Mouse (Mus musculus) left cerebral cortex, postnatal 10 days (tissue): ENCODE data around the gene 9430097D07Rik. TPM values are rescaled to one million over a fixed set of nuclear protein-coding genes. Genes with fewer than 3 reads are reported as not detected.

Experiments
- DNase-seq, 2 experiments: peaks; one replicate each; pipeline ENCODE4 v3.0.0; 2021 to 2022; ENCODE audit warnings: low spot score in 2 of 2, mixed read lengths in 1 of 2; ENCODE audit errors: extremely low spot score in 1 of 2
- intact Hi-C: fragments of 180-260 bp; cut with DNase I; formaldehyde crosslinking; loops from one replicate; pipeline ENCODE4 v1.15.1; 2025
- total RNA-seq, 2 experiments: library from RNA; stranded (reverse); gene quantifications; 2 replicates each; pipeline ENCODE4 v1.2.3; 2021

9430097D07Rik gene
- total RNA-seq = 1 to 10 TPM in 1 of 2 experiments, under 1 TPM in 1; 0.81 to 1.2 TPM

DNA sequence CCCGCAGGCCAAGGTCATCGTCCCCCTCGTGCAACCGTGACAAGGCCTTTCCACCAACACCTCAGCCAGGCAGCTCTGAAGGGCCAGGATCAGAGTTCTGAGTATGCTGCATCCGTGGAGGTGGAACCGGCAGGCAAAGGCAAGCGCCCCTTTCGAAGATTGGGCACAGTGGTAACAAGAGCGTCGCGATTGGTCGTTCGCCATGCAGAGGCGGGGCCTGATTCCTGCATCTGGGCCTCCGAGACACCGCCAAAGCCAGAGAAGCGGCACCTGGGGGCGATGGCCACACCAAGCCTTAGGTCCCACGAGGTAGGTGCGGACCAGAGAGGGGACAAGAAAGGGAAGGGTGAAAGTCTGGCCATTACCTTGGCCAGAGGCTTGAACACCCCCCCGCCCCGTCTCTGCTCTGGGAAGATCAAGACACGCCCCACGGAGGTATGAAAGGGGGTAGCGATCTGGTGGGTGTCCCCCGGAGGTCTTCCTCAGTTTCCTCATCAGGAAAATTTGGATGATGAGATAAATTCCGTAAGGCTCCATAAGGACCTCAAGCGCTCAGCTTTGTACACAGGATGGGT is at the start of gene 9430097D07Rik:
Gene 9430097D07Rik (minus strand): TSS at position 99 of the 575 bp plus-strand sequence.
- intact Hi-C loops = no loop called here
- DNase-seq = peak; percentile 64 to 76

DNA sequence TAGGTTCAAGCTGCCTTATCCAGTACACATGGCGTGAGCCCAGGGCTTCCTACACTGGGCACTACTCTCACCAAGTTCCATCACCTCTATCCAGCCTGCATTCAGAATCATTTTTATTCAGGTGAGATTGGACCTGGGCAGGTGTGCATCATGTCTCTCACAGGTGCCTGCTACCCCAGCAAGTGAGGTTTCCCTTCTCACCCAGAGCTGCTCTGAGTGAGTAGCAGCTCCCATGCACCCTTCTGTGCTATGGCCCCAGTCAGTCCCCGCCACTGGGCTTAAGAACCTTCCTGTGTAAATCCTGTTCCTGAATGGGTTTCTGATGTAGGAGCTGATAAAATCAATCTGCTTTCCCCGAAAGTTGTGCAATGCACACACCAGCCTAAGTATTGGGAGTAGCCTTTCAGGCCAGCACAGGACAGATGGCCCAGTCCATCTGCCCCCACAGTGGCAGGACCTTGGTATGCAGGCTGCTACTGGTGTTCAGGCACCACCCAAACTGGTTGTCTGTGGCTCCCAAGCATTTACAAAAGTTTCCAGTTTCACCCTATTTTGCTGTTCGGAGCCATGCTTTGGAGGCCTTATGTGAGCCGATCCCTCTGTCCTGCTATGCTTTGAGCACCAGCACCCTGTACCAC is 48.7 kb upstream of the 9430097D07Rik start:
- intact Hi-C loops = no loop called here
- no peak for DNase-seq

DNA sequence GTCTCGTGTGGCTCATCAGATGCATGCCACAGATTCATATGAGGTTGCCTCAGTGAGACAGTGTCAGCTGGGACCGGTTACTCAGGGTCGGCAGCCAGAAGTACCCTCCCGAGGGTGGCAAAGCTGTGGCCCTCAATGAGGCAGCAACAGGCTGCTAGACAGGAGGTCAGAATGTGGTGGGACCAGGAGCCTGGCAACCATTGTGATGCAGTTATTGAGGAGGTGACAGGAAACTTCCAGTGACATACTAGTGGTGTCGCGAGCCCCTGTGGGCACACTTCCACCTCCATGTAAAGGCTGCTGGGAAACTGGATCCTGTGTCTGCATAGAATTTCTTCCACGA is 46.0 kb upstream of the 9430097D07Rik start, which contains the start of gene Ak1:
Gene Ak1 (plus strand): TSS at position 242 of the 343 bp plus-strand sequence.
- intact Hi-C loops = no loop called here
- no peak for DNase-seq

GRCm38 (mm10) chr2:32620682-32621516 is 45.4 kb upstream of the 9430097D07Rik start:
- intact Hi-C loops = no loop called here
- peak in 1 of 2 experiments; percentile 84 for DNase-seq

DNA sequence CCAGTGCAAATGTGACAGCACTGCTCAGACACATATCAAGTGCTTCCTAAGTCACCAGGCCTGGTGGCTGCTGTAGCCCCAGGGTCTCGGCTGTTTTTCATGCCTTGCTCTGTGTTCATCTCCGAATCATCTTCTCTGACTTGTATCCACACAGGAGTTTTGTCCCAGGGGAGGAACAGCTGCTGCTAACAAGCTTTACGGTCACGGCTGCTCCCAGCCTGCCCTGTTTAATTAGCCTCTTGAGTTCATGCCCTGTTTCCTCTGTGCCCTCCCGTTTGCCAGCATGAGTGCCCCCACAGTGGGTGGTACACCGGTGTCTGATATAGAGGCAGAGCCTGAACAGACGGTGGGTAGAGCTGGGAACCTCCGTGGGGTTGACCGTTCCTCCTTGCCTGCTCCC is 42.6 kb upstream of the 9430097D07Rik start:
- intact Hi-C loops = loop anchor here (5.0 kb wide), 1 partner anchor 36 kb away; no protein-coding TSS in a partner anchor
- DNase-seq = no peak

DNA sequence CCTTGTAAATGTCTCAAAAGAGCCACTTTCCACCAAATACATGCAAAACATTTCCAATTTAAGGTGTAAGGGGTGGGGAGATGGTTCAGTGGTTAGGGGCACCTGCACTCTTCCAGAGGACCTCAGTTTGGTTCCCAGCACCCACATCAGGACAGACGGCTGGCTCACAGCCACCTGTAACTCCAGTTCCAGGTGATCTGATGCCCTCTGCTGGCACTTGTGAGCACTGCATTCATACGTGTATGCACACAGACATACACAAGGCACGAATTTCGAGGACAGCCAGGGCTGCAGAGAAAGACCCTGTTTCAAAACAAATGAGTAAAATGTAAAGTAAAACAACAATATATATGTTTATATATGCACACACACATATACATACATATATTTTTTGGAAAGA is 42.1 kb upstream of the 9430097D07Rik start:
- intact Hi-C loops = loop anchor here (5.0 kb wide), 1 partner anchor 35 kb away; no protein-coding TSS in a partner anchor
- DNase-seq = peak in 1 of 2 experiments; percentile 52

DNA sequence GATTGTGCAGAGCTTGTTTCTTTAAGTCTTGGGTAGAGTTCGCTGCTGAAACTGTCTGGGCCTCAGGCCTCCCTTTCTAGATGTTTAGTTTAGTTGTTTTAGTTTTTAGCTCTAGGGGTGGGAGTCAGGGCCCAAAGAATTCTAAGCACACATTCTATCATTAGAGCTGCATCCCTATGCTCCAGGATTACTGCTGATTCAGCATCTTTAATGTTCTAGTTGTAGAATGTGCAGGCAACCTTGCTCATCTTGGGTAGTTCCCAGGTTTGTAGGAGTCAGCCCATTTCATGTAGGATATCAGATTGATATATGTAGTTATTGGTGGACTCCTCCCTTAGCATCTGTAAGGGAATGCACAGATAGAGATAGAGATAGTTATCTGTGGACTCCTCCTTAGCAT is 41.6 kb upstream of the 9430097D07Rik start:
- intact Hi-C loops = loop anchor here (5.0 kb wide), 1 partner anchor 35 kb away; no protein-coding TSS in a partner anchor
- DNase-seq = no peak

DNA sequence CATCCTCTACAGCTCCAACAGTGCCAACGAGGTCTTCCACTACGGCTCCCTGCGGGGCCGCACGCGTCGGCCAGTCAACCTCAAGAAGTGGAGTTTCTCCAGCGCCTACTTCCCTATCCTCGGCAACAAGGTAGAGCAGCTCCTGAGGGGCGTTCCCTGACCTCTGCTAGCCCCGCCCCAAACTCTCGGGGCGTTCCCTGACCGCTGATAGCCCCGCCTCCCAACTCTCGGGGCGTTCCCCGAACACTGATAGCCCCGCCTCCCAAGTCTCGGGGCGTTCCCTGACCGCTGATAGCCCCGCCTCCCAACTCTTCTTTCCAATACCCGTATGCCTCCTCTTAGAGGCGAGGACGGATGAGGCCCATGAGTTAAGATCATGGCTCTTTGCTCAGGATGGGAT is 36.8 kb upstream of the 9430097D07Rik start:
- DNase-seq = no peak
- intact Hi-C loops = no loop called here

- intact Hi-C loops = no loop called here
- peak in 1 of 2 experiments; percentile 76 for DNase-seq
Measured at GRCm38 (mm10) chr2:32610610-32611229, 35.2 kb upstream of the 9430097D07Rik start.

- no peak for DNase-seq
- intact Hi-C loops = no loop called here
Measured at GRCm38 (mm10) chr2:32608778-32609435, 33.4 kb upstream of the 9430097D07Rik start.

- peak in 1 of 2 experiments; percentile 82 for DNase-seq
- intact Hi-C loops = no loop called here
Measured at GRCm38 (mm10) chr2:32608141-32608777, 32.8 kb upstream of the 9430097D07Rik start.

GRCm38 (mm10) chr2:32607262-32607947 is 31.9 kb upstream of the 9430097D07Rik start:
- no peak for DNase-seq
- intact Hi-C loops = no loop called here

DNA sequence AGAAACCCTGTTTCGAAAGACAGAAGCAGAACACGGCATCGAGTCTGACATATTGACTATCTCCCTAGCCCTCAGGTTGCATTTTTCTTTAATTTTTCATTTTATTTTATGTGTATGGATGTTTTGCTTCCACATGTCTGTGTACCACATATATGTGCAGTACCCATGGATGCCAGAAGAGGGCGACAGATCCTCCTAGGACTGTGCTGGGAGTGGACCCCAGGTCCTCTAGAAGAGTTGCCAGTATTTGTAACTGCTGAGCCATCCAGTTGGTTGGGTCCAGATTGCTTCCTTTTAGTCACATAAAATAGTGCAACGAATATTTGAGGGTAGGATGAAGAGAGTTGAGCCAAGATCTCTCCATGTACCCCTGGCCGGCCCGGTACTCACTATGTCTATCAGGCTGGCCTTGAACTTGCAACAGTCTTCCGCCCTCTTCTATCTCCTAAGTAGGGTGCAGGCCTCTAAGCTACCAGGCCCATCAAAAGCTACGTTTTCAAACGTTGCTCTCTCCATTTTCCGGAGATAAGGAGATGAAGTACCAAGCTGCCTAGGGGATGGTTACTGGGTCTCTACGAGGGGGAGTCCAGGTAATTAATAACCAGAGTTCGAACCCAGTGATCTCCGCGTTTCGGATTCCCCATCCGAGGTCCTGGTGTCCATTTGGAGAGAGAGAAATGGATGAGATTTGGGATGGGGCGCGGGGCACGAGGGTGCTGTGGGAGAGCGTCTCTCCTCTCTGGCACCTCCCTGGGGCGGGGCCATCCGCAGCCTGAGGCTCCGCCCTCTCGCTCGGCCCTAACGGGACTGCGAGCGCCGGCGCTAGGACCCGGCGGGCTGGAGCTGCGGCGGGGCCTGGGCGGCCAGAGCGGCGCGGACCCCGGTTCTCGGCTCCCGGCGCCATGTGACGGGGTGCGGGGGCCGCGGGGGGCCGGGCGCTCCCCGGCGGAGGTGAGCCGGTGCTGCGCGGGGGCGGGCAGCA is 31.0 kb upstream of the 9430097D07Rik start:
- intact Hi-C loops = no loop called here
- peak; percentile 76 to 94 for DNase-seq

- no peak for DNase-seq
- intact Hi-C loops = no loop called here
Measured at GRCm38 (mm10) chr2:32604631-32605030, 29.1 kb upstream of the 9430097D07Rik start.

DNA sequence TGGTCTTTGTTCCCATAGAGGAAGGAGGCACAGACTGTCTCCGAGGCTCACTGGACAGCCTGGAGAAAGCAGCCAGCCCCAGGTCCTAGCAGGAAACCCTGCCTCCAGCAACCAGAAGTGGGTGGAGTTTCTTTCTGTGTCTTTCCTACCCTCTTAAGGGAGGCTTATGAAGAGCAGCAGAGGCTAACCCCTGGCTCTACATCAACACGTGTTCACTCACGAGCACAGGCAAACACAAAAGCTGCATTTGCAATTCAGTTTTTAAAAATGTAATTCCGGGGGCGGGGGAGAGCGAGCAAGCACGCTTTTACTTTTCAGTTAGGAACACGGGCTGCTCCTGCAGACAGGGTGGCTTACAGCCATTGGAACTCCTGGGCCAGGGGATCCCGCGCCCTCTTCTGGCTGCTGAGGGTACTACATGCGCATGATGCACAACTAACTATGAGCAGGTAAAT is 27.1 kb upstream of the 9430097D07Rik start:
- DNase-seq = peak; percentile 82 to 87
- intact Hi-C loops = no loop called here

DNA sequence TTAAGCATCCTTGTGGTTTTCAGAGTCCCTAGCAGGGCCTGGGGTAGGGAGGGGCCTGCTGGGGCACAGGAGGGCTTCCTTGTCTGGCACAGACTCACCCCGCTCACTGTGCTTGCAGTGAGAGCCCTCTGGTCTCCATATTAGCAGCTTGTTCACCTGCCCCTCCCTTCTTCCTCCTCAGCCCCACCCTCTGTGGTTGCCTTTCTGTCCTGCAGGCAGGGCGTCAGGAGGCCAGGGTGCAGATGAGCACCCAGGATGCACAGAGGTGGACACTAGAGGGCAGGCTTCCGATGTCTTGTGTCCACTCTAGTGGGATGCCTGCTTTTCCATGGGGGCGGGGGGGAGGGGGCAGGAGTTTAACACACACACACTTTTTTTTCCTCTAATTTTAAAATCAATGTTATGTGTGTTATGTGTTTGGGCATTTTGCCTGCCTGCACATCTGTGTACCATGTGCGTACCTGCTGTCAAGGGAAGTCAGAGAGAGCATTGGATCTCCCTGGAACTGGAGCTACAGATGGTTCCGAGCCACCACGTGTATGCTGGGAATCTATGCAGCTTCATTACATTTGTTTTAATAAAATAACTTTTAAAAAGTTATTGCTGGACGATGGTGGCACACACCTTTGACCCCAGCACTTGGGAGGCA is 26.1 kb upstream of the 9430097D07Rik start:
- peak in 1 of 2 experiments; percentile 63 for DNase-seq

More for the DNA sequence above, 26.1 kb upstream of the 9430097D07Rik start:
- intact Hi-C loops = no loop called here
